Mouse (Mus musculus): ENCODE data around the gene Fez1. TPM values are rescaled to one million over a fixed set of nuclear protein-coding genes. Genes with fewer than 3 reads are reported as not detected.

The Fez1 gene
- 10 to 100 TPM; 11.1 to 13.2 TPM for total RNA-seq (2021)
- long read RNA-seq, experiment 1, transcript Fez1-201 (10 exons, 1,794 nt): major isoform, 27 of 34 reads
- long read RNA-seq, experiment 1, partial matches to known transcripts: 0 of 34 reads
- long read RNA-seq, experiment 1, other reads (novel, unspliced or antisense): 7 of 34 reads
- long read RNA-seq, experiment 2, transcript Fez1-201 (10 exons, 1,794 nt): major isoform, 18 of 23 reads
- long read RNA-seq, experiment 2, partial matches to known transcripts: 0 of 23 reads
- long read RNA-seq, experiment 2, other reads (novel, unspliced or antisense): 5 of 23 reads

DNA sequence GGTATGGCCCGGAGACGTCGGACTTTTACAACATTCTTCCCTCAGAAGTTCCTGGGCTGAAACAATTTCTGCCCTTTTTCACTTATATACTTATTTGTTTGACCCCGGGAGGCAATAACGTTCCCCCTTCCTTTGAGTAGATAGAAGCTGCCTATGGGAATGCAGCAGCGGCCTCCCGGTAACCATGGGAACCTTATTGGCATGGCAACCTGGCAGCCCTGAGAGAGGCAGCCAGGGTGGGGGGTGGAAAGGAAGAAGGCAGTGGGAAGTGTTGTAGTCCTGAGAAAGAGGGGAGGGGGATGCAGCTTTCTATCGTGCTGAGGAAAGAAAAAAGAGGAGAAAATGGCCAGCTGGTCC lies at the start of gene Fez1:
TSS of gene Fez1 (plus strand) at position 221 of the 357 bp plus-strand sequence.
- no peak for DNase-seq (ENCODE audit: low spot score in 2 of 2)

DNA sequence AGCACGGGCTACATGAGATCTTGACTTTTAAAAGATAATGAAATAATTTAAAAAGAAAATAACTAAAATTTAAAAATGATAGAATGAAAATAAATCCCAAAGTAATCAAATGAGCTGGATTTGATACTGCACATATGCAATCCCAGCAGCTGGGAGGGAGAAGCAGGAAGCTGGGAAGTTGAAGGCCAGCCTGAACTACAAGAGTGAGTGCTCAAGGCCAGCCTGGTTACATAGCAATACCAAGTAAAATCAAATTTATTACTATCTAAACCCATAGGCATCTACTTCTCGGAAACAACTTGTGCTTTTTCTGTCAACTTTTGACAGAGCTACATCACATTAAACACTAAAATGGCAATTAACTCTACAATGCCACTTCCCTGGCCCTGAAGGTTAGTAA lies 37.7 kb upstream of the Fez1 start:
- DNase-seq (ENCODE audit: low spot score in 2 of 2): no peak

DNA sequence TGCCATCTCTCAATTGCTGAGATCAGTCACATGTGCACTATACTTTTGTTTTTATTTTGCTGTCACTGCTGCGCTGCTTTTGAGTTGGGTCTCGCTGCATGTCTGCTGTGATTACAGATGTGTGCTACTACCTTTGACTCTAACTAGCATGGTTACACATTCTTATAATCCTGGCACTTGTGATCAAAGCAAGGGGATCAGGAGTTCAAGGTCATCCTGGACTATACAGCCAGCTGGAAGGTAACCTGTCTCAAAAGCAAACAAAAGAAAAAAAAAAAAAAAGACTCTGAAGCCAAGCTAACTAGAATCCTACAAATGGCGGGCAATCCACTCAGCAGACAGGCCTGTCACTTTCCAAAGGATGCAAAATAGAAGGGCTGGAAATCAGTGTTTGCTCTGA lies 29.5 kb upstream of the Fez1 start:
- DNase-seq (ENCODE audit: low spot score in 2 of 2): no peak

DNA sequence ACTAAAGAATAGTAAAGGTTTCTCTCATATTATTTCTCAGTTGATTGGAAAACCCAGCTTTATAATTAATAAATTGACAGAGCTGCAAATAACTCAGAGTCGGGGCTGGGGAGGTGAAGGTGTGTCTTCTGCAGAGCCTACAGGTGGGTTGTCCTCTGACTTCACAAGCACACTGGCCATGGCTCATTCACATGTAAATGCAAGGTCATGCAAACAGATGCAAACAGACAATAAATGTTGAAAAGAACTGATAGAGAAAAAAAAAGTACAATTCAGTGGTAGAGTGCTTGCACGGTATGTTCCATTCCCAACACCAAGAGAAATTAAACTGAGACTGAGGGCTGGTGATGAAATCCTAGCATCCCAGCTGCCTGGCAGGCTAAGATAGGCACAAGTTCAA lies 27.2 kb upstream of the Fez1 start:
- DNase-seq (ENCODE audit: low spot score in 2 of 2): no peak

DNA sequence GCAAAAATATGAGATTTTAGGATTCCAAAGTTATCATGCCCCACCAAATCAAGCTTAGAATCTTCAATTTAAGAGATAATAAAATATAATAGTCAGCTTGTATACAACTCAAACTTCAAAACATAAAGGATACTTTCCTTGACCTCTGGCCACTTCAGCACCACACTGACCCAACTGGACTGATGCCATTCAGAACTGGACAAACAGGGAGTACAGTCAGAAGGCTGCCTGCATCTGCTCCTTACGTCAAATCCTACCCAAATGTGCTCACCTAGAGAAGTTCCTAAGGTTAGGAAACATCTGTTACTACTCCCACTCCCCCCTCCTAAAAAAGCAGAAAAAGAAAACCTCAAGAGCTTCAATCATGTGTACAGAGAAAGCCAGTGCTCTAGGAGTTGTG lies 26.1 kb upstream of the Fez1 start:
- no peak for DNase-seq (ENCODE audit: low spot score in 2 of 2)

DNA sequence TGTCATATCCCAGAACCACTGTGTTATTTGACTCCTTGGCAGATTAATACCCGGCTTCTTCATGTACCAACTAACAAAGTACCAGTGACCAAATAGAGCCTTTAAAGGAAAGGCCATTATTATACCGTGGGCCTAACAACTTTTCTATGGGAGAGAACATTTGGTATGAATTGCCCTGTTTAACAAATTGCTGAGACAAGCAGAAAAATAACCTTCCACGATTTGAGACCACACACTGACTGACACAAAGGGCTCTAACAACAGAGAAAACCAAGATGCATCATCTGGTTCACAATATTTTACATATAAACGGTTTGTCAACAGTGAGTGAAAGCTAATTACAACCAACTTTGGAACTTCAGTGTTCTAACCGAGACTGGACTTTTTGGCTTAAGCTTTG lies 25.4 kb upstream of the Fez1 start:
- DNase-seq (ENCODE audit: low spot score in 2 of 2): no peak

DNA sequence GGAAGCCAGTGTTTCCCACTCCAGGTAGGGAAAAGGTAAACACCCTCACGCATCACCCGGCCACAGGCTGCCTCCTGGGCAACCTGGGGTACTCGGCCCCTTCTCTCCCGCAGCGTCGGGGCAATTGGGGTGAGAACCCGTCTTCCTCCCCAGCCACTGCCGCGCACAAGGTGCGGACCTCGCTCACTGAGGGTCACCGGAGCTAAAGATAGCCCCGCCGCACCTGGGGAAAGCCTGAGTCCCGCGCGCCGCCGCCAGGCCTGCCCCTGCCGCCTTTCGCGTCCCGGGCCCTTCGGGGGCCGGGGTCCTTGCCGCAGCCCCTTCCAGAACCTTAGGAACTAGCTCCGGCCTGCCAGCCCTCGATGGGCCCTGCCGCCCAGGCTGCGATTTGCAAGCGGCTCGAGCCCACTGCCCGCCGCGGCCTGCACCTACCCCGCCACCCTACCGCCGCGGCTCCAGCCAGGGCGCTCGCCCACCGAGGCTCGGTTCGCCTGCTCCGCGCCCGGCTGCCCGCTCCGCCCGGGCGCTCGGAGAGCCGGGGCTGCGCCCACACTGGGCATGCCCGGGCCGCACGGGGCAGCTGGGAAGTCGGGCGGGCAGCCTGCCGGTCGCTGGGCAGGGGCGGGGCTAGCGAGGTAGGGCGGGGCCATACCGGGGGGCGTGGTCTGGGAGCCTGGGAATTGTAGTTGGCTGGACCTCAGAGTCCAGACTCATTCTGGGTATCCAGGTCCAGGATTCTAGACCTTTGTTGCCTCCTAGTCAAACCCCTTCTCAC lies 24.7 kb upstream of the Fez1 start, which contains the start of gene Ei24:
TSS of gene Ei24 (minus strand) at position 613 of the 775 bp plus-strand sequence.
- DNase-seq (ENCODE audit: low spot score in 2 of 2): peak; percentile 92

DNA sequence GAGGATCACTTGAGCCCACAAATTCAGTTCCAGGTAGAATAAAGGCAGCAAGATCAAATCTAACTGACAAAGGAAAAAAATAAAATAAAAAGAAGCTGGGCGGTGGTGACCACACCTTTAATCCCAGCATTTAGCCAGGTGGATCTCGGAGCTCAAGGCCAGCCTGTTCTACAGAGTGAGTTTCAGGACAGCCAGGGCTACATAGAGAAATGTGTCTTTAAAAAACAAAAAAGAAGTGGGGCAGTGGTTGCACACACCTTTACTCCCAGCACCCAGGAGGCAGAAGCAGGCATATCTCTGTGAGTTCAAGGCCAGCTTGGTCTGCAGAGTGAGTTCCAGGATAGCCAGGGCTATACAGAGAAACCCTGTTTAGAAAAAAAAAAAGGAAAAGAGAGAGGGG lies 19.7 kb upstream of the Fez1 start:
- DNase-seq (ENCODE audit: low spot score in 2 of 2): no peak

DNA sequence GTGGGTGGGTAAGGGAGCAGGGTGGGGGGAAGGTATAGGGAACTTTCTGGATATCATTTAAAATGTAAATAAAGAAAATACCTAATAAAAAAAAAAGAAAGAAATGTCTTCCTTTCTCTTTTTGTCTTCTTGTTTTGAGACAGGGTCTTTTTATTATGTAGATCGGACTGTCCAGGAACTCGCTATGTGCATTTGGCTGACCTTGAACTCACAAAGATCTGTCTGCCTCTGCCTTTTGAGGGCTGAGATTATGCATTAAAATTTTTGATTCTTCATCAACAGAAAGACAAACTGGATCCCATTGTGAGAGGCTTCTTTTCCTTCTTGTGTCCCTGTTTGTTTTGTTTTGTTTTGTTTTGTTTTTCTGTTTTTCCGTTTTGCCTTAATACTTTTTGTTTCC lies 18.7 kb upstream of the Fez1 start:
- DNase-seq (ENCODE audit: low spot score in 2 of 2): no peak

DNA sequence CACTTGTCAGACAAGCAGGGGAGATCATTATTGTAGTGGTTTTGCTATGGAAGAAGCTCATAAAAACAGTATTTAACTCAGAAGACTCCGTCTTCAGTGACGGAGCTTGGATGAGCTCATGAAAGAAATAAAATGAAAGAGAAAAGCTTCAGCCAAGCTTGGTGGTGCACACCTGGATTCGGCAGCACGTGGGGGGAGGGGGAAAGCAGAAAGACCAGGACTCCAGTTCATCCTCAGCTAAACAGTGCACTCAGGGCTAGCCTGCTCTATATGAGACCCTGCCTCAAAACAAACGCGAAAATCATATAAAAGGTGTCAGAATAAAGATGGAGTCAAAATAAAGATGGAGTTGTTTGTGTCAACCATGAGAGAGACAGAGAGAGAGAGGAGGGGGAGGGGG lies 18.3 kb upstream of the Fez1 start:
- DNase-seq (ENCODE audit: low spot score in 2 of 2): no peak

DNA sequence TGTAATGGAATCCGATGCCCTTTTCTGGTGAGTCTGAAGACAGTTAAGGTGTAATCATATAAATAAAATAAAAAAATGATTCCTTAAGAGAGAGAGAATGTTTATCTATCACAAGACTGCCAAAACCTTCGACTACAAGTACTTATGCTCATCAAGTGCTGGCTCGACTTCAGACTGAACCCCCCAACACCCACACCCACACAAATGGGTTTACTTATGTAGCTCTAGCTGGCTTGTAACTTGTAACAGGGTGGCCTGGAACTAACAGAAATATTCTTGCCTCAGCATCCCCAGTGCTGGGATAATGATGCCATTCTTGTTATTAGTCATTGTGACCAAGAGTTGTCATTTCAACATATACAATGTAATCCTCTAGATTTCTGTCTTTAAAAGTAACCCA lies 17.7 kb upstream of the Fez1 start:
- no peak for DNase-seq (ENCODE audit: low spot score in 2 of 2)

DNA sequence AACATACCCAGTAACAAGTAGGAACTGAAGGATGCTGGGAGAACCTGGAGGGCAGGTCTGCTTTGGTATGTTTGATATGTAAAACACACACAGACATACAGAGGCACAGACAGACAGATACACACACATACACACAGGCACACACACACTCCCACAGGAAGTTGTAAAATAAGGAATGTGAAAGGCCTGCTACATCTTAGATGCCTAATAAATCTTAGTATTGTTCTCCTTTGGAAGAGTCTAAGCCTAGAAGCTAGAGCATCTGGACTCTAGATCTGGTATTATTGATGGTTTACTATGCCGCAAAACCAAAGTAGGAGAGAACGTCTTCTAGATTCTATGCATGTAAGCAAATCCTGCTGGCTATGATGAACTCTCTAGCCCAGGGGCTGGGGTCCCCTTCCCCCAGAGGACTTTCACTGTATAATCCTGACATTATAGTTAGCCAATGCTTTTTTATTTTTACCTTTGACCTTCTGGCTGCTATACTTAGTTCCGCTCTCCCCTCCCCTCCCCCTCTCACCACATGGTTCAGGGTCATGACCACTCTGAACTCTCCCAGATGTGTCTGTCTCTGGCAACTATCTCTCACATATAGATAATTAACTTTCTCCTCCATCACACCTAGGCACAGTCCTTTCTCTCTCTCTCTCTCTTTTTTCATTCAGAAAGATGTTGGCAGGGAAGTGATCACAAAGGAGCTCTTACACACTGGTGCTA lies 16.2 kb upstream of the Fez1 start:
- no peak for DNase-seq (ENCODE audit: low spot score in 2 of 2)

DNA sequence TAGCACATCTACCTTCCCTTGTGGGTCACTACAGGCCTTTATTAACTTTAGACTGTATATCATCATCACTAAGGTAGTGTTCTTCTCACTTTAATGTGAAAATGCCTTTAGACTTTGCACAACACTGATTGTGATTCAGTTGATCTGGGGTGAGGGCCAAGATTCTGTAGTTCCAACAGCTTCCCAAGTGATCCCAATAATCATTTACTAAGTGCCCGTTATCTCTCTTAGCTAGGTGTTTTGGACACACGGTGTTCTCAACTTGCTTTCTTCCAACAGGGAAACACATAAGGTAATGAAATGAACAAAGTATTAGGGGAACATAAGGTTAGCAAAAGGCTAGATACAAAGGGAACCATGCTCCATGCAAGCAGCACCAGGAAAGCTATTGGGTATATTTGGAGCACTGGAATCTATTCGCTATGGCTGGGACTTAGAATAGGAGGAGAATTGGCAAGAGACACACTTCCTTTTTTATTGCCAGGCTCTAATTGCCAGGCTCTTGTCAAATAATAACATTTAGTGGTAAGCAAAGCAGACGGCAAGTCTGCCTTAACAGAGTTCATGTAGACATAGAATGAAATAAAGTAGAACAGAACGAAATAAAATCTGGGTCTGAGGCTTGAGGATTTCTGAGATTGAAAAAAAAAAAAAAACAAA lies 13.4 kb upstream of the Fez1 start:
- no peak for DNase-seq (ENCODE audit: low spot score in 2 of 2)

DNA sequence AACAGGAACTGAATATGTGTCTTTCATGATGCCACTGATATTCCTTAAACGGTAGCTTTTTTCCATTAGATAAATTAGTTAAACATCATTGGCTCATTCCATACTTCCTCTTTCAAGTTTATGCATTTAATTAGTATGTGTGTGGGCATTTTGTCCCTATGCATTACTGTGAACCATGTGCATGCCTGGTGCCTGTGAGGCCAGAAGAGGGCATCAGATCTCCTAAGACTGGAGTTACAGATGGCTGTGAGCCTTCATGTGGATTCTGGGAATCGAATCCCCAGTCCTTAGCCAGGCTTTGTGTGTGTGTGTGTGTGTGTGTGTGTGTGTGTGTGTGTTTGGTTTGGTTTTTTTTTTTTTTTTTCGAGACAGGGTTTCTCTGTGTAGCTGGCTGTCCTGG lies 7.2 kb upstream of the Fez1 start:
- DNase-seq (ENCODE audit: low spot score in 2 of 2): no peak

DNA sequence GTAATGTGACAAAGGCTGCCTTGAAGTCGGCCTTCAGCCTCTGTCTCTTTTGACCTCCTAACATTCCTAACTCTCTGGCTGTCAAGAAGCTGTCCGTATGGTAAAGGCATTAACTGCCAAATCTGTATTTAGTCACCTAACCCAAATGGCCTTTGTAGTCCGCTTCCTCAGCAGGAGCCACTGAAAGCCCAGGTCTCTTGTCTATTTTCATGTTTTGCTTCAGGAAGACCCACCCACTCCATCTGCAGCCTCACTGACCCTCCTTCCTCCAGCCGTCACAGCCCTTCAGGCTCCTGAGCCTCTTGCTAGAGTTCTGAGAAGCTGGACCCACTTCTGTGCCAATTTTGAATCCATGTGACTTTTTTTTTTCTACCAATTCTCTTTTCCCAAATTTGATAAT lies 2.8 kb upstream of the Fez1 start:
- DNase-seq (ENCODE audit: low spot score in 2 of 2): no peak

DNA sequence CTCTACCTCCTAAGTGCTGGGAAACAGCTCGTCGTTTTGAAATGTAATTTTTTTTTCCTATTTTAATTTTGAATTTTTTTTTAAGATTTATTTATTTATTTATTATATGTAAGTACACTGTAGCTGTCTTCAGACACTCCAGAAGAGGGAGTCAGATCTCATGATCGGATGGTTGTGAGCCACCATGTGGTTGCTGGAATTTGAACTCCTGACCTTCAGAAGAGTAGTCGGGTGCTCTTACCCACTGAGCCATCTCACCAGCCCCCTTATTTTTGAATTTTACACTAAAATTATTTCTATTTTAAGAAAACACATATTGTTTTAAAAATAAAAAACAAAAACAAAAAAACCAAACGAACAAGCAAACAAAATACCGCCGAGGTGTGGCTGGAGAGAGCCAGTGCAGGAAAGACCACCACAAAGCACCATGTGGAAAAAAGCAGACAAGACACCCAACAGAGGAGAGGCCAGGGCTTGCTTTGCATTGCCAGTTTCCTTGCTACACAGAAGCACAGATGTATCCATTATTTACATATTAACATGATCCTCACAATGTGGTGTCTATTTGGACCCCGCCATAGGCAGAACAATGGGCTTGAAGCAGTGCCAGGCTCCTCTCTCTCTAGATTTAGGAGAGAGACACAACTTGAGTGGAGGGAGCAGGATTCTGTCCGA lies 558 bp upstream of the Fez1 start:
- no peak for DNase-seq (ENCODE audit: low spot score in 2 of 2)

DNA sequence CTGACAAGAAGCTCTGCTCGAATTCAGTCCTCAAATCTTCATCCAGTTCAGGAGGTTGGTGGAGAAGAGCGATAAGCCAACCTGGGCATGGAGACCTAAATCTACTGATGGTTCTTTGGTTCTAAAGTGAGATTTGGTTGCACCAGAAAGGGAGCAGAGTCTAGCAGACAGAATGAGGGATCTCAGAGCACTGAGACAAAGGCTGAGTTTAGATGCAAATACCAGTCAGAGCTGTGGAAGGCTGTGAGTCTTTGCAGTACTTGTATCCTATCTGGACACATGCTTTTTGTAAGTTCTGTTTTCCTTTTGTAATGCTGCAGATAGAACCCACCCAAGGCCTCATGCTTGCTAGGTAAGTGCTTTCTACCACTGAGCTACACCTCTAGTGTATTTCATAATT lies 360 bp downstream of the Fez1 start:
- DNase-seq (ENCODE audit: low spot score in 2 of 2): no peak

DNA sequence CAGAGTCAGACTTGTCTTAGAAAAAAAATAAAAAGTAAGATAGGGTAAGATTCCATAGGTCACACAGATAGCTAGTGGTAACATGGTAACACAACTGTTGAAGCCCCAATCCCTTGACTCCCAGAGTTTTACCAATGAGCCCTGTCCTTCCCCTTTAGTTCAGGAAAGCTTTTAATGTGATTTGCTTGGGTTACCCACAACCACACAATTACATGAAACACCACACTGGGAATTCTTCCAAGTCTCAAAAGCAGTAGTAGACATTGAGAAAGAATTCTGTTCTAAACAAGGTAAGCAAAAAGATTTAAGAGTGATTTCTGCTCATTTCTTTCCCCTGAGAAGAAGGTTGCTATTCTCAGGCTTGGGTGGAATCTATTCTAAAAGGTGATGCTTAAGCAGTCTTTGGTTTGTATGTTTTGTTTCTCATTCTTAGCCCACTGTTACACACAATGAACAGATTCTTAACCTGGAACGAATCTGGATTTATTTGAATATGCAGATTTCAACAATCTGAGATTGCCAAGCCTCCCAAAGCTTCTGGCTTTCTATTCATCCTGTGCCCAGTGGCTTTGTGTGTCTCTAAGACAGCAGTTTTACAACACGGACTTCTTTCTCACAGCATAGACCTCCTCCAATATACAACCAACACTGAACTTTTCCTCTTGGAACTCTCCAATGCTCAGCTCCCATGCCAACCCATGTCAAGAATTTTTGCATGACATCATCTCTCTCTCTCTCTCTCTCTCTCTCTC lies 5.1 kb downstream of the Fez1 start:
- no peak for DNase-seq (ENCODE audit: low spot score in 2 of 2)

DNA sequence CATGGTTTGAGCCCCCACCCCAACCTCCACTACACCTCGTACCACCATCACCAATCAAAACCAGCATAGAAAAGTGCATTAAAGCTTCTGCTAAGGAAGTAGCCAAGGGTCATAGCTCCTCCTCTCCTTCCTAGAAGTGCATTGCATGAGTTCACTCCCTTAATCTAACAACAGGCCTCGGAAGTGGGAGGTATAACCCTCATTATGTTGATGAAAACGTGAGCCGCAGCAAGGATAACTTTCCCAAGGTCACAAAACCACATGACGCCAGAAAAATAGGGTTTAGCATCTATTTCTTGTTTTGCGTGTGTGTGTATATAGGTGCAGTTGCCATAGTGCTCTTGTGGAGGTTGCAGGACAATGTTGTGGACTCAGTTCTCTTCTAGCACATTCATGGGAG lies 9.7 kb downstream of the Fez1 start:
- DNase-seq (ENCODE audit: low spot score in 2 of 2): no peak

DNA sequence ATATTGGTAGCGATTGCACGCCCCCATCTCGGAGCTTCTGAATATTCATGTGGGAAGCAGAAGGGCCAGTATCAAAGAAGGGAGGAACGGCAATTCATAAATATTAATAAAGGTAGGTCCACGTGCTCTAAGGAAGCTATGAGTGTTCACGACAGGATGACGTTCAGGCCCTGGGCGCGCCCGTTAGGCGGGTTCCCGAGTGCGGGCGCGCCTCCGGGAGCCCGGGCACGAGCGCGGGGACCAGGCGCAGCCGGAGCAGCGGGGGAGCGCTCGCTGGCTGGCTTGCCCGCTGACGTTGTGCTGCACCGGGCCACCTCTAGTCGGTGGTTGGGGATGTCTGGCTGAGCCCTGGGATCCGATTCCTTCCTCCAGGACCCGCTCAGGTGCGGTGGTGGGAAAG lies 10.9 kb downstream of the Fez1 start:
- peak; percentile 34 to 62 for DNase-seq (ENCODE audit: low spot score in 2 of 2)

Measured in gastrocnemius, postnatal 4 days (tissue).